Mouse (Mus musculus): ENCODE data around the gene Atp5b. TPM values are rescaled to one million over a fixed set of nuclear protein-coding genes. Genes with fewer than 3 reads are reported as not detected.

Atp5b gene
- total RNA-seq, 2 experiments from 2014 or later, result 2,550 to 3,964 TPM

GRCm38 (mm10) chr10:128093496-128094294 lies 10.6 kb downstream of the Atp5b start:
- ATAC-seq (replicated peaks; ENCODE audit: low FRiP score, low TSS enrichment, poor library complexity, severe bottlenecking), result peak; percentile 46

- ATAC-seq (replicated peaks; ENCODE audit: low FRiP score, low TSS enrichment, poor library complexity, severe bottlenecking), result peak; percentile 60
Measured at GRCm38 (mm10) chr10:128094340-128094968, 11.4 kb downstream of the Atp5b start.

DNA sequence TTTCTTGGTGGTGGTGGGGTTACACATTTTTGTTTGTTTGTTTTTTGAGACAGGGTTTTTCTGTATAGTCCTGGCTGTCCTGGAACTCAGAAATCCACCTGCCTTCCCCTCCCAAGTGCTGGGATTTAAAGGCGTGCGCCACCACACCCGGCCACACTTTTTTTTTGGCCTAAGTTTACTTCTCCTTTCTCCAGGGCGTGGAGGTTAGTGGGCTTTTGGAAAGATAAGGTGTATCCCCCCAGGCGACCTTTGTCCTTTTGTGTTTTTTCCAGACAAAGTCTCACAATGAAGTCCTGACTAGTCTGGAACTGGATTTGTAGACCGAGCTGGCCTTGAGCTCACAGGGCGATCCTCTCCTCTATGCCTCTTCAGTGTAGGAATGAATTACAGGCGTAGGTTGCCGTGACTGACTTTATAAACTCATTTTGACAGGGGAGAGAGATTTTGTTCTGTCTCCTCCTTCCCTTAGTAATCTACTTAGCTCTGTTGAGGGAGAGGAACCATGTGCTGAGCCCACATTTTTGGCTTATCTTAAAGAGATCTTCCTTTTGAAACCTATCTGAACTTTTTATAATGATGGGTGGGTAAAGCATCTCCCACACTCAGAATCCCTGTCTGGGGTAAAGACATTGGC lies 12.0 kb downstream of the Atp5b start:
- no peak for ATAC-seq (replicated peaks; ENCODE audit: low FRiP score, low TSS enrichment, poor library complexity, severe bottlenecking)

- ATAC-seq (replicated peaks; ENCODE audit: low FRiP score, low TSS enrichment, poor library complexity, severe bottlenecking), result no peak
Measured at GRCm38 (mm10) chr10:128096313-128096692, 13.2 kb downstream of the Atp5b start.

DNA sequence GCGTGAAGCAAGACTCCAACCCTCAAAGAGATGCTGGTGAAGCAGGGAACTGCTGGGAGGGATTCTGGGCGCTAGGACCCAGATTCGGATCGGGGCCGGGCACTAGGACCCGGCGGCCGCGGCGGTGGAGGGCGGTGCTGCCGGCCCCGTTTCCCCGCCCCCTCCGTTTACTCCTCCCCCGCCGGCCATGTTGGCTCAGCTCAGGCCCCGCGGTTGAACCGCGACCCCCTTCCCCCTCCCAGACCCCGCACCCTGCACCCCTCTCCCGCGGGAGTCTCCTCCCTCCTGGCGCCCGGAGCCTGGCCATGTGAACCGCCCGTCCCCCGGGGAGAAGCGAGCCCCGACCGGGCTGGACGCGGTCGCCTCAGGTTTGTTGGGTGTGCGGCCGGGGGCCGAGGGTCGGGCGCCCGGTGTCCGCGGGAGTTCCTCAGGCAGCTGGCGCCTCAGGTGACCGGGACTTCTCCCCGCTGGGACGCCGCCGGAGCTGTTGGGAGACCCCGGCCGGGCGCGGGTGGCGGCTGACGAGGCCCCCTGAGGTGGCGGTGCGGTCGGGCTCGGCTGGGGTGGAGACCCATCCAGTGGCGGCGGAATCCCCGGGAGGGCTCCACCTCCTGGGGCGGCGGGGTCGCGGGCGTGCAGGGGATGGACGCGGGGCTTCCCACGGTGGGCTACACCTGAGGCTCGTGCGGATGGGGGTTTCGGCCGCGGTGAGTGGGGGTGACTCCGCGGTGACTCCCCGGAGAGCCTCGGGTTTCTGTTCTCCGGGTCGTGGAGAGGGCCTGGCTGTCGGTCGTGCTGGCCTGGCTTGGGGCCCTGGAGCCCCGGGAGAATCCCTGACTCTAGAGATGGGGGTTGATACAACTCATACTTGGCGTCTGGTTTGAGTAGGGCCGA lies 13.9 kb downstream of the Atp5b start:
- ATAC-seq (replicated peaks; ENCODE audit: low FRiP score, low TSS enrichment, poor library complexity, severe bottlenecking), result peak; percentile 51

- no peak for ATAC-seq (replicated peaks; ENCODE audit: low FRiP score, low TSS enrichment, poor library complexity, severe bottlenecking)
Measured at GRCm38 (mm10) chr10:128097587-128097971, 14.5 kb downstream of the Atp5b start.

GRCm38 (mm10) chr10:128110103-128110761 lies 27.2 kb downstream of the Atp5b start:
- no peak for ATAC-seq (replicated peaks; ENCODE audit: low FRiP score, low TSS enrichment, poor library complexity, severe bottlenecking)

DNA sequence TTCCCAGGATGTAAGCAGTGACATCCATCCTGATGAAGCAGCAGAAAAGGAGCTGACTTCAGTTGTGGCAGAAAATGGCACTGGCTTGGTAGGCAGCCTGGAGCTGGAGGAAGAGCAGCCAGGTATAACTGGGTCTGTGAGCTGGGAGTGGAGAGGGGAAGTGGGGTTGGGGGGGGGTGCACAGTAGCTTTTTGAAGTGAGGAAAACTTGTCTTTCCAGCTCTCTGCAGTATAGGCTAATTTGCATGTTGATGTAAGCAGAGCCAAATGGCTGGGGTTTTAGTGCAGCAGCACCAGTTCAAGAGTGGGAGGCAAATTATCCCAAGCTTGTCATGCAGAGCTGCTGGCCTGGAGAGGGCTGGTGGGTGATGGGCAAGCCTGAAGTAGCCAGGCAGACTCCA lies 28.2 kb downstream of the Atp5b start:
- ATAC-seq (replicated peaks; ENCODE audit: low FRiP score, low TSS enrichment, poor library complexity, severe bottlenecking), result no peak

- ATAC-seq (replicated peaks; ENCODE audit: low FRiP score, low TSS enrichment, poor library complexity, severe bottlenecking), result no peak
Measured at GRCm38 (mm10) chr10:128123833-128124232, 40.8 kb downstream of the Atp5b start.

GRCm38 (mm10) chr10:128124831-128125230 lies 41.8 kb downstream of the Atp5b start:
- no peak for ATAC-seq (replicated peaks; ENCODE audit: low FRiP score, low TSS enrichment, poor library complexity, severe bottlenecking)

- ATAC-seq (replicated peaks; ENCODE audit: low FRiP score, low TSS enrichment, poor library complexity, severe bottlenecking), result no peak
Measured at GRCm38 (mm10) chr10:128125951-128126350, 42.9 kb downstream of the Atp5b start.

DNA sequence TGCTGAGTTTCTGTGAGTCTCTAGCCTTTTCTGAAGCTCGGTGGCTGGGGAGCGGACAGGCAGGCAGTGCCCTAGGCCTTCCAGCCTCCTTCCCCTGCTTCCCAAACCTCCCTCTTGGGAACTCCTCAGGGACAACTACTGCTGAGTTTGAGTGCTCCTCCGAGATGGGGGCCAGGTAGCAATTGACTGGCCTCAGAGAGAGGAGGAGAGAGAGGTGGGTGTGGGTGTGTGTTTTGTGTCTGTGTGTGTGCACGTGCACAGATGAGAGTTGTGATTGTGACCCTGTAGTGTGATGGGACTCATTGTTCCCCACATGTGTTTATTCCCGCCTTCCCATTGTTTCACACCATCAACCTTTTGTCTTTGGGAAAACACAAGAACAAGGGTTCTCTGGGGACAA lies 44.4 kb downstream of the Atp5b start:
- no peak for ATAC-seq (replicated peaks; ENCODE audit: low FRiP score, low TSS enrichment, poor library complexity, severe bottlenecking)

GRCm38 (mm10) chr10:128128143-128128542 lies 45.1 kb downstream of the Atp5b start:
- ATAC-seq (replicated peaks; ENCODE audit: low FRiP score, low TSS enrichment, poor library complexity, severe bottlenecking), result no peak

DNA sequence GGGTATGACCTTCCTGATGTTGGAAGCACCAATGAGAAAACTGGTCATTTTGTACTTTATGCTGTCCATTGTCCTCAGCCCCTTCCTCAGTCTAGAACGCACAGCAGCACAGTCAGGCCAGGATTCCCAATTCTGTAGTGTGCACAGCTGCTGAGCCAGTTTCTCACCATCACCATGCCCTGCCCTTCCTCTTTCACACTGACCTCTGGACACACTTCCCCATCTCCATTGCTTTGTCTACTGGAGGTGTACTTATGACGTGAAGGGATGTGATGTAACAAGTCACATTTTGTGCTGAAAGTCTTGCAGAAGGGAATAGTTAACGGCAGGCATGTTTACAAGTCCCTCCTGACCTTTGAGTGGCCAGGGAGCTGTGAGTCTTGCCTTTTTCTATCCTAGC lies 48.2 kb downstream of the Atp5b start:
- ATAC-seq (replicated peaks; ENCODE audit: low FRiP score, low TSS enrichment, poor library complexity, severe bottlenecking), result no peak

DNA sequence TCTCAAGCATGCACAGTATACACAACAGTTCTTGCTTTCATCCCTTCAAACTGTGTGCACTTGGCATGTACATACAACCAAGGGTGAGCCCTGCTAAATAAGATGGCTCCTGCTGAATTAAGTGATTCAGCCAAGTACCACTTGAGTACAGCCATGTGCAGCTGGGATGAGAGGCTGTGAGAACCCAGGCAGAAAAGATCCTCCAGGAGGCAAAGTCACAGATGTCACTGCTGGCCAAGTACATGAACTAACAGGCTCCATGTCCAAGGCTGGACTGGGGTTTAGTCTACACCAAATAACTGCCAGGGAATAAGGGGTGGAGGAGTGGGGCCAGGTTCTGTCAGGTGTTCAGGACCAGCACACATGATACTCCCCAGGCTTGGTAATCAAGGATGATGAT lies 48.7 kb downstream of the Atp5b start:
- no peak for ATAC-seq (replicated peaks; ENCODE audit: low FRiP score, low TSS enrichment, poor library complexity, severe bottlenecking)

DNA sequence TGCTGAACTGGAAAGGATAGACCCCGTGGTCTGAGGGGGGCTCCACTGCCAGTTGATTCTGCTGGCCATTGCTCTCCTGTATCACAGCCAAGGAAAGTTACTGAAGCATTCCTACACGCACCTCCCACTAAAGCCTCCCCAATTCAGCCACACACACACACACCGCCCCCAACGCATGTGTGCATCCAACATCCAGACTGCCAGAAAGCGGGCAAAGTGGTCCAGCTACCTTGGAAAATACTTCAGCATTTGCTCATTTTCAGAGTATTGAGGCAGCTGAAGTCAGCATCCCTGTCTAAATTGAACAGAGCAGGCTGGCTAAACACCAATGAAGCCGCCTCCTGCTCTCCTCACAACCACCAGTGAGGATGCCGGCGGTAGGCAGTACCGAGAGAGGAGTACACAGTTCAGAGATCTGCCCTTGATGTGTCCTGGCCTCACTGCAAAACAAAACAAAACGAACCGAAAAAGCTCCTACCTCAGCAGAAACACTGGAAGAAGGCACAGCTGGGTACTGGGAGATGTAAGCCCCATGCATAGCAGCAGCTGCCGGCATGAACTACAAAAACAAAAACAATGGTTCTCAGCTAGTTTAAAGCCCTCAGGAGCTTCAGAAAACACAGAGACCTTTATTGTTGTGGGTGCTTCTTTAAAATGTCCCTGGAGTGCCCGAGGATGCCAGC lies 50.7 kb downstream of the Atp5b start:
- no peak for ATAC-seq (replicated peaks; ENCODE audit: low FRiP score, low TSS enrichment, poor library complexity, severe bottlenecking)

GRCm38 (mm10) chr10:128135374-128135773 lies 52.3 kb downstream of the Atp5b start:
- no peak for ATAC-seq (replicated peaks; ENCODE audit: low FRiP score, low TSS enrichment, poor library complexity, severe bottlenecking)

Measured in megakaryocyte-erythroid progenitor cell, adult 5-6 weeks (primary cell).